Mouse (Mus musculus): ENCODE results near the gene Styx.

Gene Styx

DNA sequence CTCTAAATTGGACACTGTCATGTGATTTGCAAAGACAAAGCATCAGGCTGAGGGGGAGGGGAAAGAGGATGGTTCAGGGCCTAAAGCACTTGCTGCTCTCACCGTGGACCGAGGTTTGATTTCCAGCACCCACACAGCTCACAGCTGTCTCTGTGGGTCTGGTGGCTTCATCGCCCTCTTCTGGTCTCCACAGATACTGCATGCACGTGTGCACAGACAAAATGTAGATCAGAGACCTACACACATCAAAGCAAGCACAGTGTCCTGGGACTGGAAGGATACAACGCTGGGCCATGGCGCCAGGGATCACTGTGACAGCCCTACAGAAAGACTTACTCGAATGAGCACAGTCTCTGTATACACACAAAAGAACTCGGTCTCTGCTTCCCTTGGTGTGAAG, 118.6 kb downstream of the Styx start:
- DNase-seq: no peak
